ENCODE assay signal across 8 mouse cellular contexts in the genomic region with DNA sequence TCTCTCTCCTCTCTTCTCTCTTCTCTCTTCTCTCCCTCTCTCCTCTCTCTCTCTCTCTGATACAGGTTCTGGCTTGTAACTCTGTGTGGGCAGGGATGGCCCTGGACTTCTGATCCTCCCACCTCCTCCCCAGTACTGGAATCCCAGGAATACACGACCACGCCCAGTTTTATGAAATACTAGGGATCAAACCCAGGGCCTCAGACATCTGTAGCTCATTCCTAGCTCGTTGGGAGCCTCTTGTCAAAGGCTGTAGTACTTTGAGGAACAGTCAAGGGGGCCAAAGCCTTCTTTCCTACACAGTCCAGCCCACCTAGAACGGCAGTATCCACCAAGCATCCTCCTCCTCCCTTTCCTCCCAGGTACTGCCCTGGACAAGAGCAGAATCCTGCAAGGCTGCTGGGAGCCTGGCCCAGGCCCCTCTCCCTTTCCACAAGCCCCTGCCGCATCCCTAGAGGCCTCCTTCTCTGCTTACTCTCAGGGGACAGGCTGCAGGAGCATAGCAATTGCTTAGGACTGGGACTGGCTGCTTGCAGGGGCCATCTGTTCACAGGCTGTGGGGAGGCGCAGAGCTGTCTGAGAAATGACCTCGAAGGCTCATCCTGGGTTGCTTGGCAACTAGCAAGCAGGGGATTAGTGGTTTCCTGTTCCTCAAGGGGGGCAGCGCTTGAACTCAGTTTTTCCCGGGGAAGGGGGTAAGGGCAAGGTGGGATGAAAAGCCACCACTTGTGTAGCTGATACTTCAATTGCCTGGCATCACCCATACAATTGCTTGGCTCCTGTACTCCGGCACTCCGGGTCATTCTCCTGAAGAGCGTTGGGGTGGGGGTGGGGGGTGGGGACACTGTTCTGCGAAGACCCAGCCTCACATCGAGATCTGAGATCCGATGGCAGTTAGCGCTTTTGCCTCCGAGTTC. TPM values are rescaled to one million over a fixed set of nuclear protein-coding genes. Genes with fewer than 3 reads are reported as not detected.
A peak's percentile ranks its signal among the peaks of the same experiment; 100 is the strongest.
DNase-seq lines count a peak whose midpoint lies in the region; ATAC-seq and TF ChIP-seq lines count a peak whose summit lies in the region.

No protein-coding gene starts in this region.

- H3K27me3 ChIP-seq in forebrain, embryonic 11.5 days (ENCODE audit: control insufficient read depth, insufficient read depth, low read length) = no peaks in the 10 kb centered on the region
- no peaks in the 10 kb centered on the region for H3K27me3 ChIP-seq in intestine, postnatal 0 days (replicated peaks; ENCODE audit: control insufficient read depth, insufficient read depth, low read length)
- no peaks in the 10 kb centered on the region for H3K27me3 ChIP-seq in neural tube, embryonic 15.5 days (replicated peaks)

- DNase-seq in layer of hippocampus, adult 2 months (ENCODE audit: low spot score in 2 of 2) = peak; percentile 40 to 66
- no peak for DNase-seq in layer of hippocampus, postnatal 25 days (ENCODE audit: extremely low spot score in 1 of 2, low spot score in 1 of 2)
- DNase-seq in brain, embryonic 18.5 days (ENCODE audit: low read depth, low spot score) = peak; percentile 55
- peak; percentile 81 for DNase-seq in forebrain, embryonic 11.5 days (ENCODE audit: low spot score)
- DNase-seq in urinary bladder, postnatal 25 days (ENCODE audit: low spot score) = no peak

- peak overlapping the region; percentile 46; the same call in 1 of the 2 replicates for H3K9ac ChIP-seq in forebrain, embryonic 11.5 days (ENCODE audit: low read length)
- peak overlapping the region; percentile 34; the same call in 1 of the 2 replicates for H3K9ac ChIP-seq in intestine, postnatal 0 days (ENCODE audit: low read depth, low read length)
- H3K9ac ChIP-seq in neural tube, embryonic 15.5 days (replicated peaks) = 0 out of 2 replicates have a peak overlapping the region, but pooled peaks have one; percentile 28

- H3K4me3 ChIP-seq in layer of hippocampus, adult 2 months = no peak overlapping the region
- H3K4me3 ChIP-seq in forebrain, embryonic 11.5 days (ENCODE audit: low read depth, low read length) = no peak overlapping the region; the same call in 1 of the 2 replicates
- peak overlapping the region; percentile 2; the same call in 1 of the 2 replicates for H3K4me3 ChIP-seq in intestine, postnatal 0 days (ENCODE audit: low read depth, low read length)
- H3K4me3 ChIP-seq in neural tube, embryonic 15.5 days (replicated peaks) = no peak overlapping the region; the same call in 1 of the 2 replicates

- peak; percentile 89 for ATAC-seq in forebrain, embryonic 11.5 days (replicated peaks; ENCODE audit: low FRiP score)
- ATAC-seq in intestine, postnatal 0 days = 0 out of 2 replicates have a peak, but pooled peaks have one; percentile 23
- ATAC-seq in neural tube, embryonic 15.5 days (ENCODE audit: low FRiP score) = peak; percentile 80
- ATAC-seq in CD4-positive, CD25-positive, alpha-beta regulatory T cell, adult 4 months = no peak

- H3K4me1 ChIP-seq in forebrain, embryonic 11.5 days (replicated peaks; ENCODE audit: control insufficient read depth, insufficient read depth, low read length) = peaks cover 3% of the 10 kb centered on the region; the same call in 1 of the 2 replicates
- H3K4me1 ChIP-seq in intestine, postnatal 0 days (replicated peaks; ENCODE audit: control insufficient read depth, insufficient read depth, low read length) = peaks cover 9% of the 10 kb centered on the region; the same call in 1 of the 2 replicates
- H3K4me1 ChIP-seq in neural tube, embryonic 15.5 days = peaks cover 20% of the 10 kb centered on the region

- peak overlapping the region; percentile 41; the same call in 1 of the 2 replicates for H3K4me2 ChIP-seq in forebrain, embryonic 11.5 days (ENCODE audit: low read depth, low read length, severe bottlenecking)
- H3K4me2 ChIP-seq in intestine, postnatal 0 days (replicated peaks; ENCODE audit: low read depth) = peak overlapping the region; percentile 57
- peak overlapping the region; percentile 44 for H3K4me2 ChIP-seq in neural tube, embryonic 15.5 days

- no peaks in the 10 kb centered on the region for H3K36me3 ChIP-seq in forebrain, embryonic 11.5 days (ENCODE audit: control insufficient read depth, insufficient read depth, low read length)
- H3K36me3 ChIP-seq in intestine, postnatal 0 days (ENCODE audit: control insufficient read depth, insufficient read depth) = no peaks in the 10 kb centered on the region
- no peaks in the 10 kb centered on the region for H3K36me3 ChIP-seq in neural tube, embryonic 15.5 days

- WGBS in forebrain, embryonic 11.5 days = 10% methylated on average over 17 of the region's 17 CpGs
- WGBS in intestine, postnatal 0 days = 3% methylated on average over 17 of the region's 17 CpGs
- WGBS in neural tube, embryonic 15.5 days = 11% methylated on average over 17 of the region's 17 CpGs

- H3K27ac ChIP-seq in layer of hippocampus, adult 2 months = peak overlapping the region; percentile 72
- peak overlapping the region; percentile 76 for H3K27ac ChIP-seq in forebrain, embryonic 11.5 days (ENCODE audit: low read depth, low read length)
- peak overlapping the region; percentile 77 for H3K27ac ChIP-seq in intestine, postnatal 0 days (ENCODE audit: low read depth, low read length)
- peak overlapping the region; percentile 66 for H3K27ac ChIP-seq in neural tube, embryonic 15.5 days (replicated peaks)

- TF ChIP-seq CTCF in layer of hippocampus, adult 2 months (conservative IDR thresholded peaks at IDR 0.05) = no peak
- no peak for TF ChIP-seq CTCF in intestine, postnatal 0 days (IDR thresholded peaks at IDR 0.05; ENCODE audit: low read depth)

- no peaks in the 10 kb centered on the region for H3K9me3 ChIP-seq in forebrain, embryonic 11.5 days (ENCODE audit: control insufficient read depth, low read length)
- H3K9me3 ChIP-seq in intestine, postnatal 0 days (ENCODE audit: control insufficient read depth) = no peaks in the 10 kb centered on the region
- H3K9me3 ChIP-seq in neural tube, embryonic 15.5 days (replicated peaks) = no peaks in the 10 kb centered on the region

RNA-seq across cellular contexts. Expression of gene Tent5b, which starts 40.2 kb away (rescaled TPM):
- total RNA-seq in layer of hippocampus, adult 2 months (2021) = not detected
- not detected for total RNA-seq in layer of hippocampus, postnatal 25 days (2021)
- polyA plus RNA-seq in forebrain, embryonic 11.5 days (2014; fragmentation: Nextera tagmentation; extraction: Ambion mirVana) = 0.76 and 0.80 TPM in 2 replicates
- polyA plus RNA-seq in intestine, postnatal 0 days (2015; fragmentation: Nextera tagmentation; extraction: Ambion mirVana) = 1.3 and 1.8 TPM in 2 replicates
- 0.26 and 0.57 TPM in 2 replicates for polyA plus RNA-seq in neural tube, embryonic 15.5 days (2015; fragmentation: Nextera tagmentation; extraction: Ambion mirVana)
- not detected for polyA plus RNA-seq in CD4-positive, CD25-positive, alpha-beta regulatory T cell, adult 4 months (2017; shearing (Covaris generic))

RNA-seq across cellular contexts. Expression of gene Trnp1, which starts 58.6 kb away (rescaled TPM):
- total RNA-seq in layer of hippocampus, adult 2 months (2021) = 100 to 1,000 TPM; 154 to 165 TPM
- 100 to 1,000 TPM; 183 to 201 TPM for total RNA-seq in layer of hippocampus, postnatal 25 days (2021)
- polyA plus RNA-seq in forebrain, embryonic 11.5 days (2014; fragmentation: Nextera tagmentation; extraction: Ambion mirVana) = 1.8 and 1.9 TPM in 2 replicates
- 2.5 and 2.9 TPM in 2 replicates for polyA plus RNA-seq in intestine, postnatal 0 days (2015; fragmentation: Nextera tagmentation; extraction: Ambion mirVana)
- polyA plus RNA-seq in neural tube, embryonic 15.5 days (2015; fragmentation: Nextera tagmentation; extraction: Ambion mirVana) = 10.6 and 14.3 TPM in 2 replicates
- not detected for polyA plus RNA-seq in CD4-positive, CD25-positive, alpha-beta regulatory T cell, adult 4 months (2017; shearing (Covaris generic))

Comparison
In these comparisons a context has a peak if more than half of its experiments do, and no peak if none do; other contexts are left out.
1. DNase-seq: peak in layer of hippocampus, adult 2 months (2 of 2), brain, embryonic 18.5 days (single experiment) and forebrain, embryonic 11.5 days (single experiment); none in layer of hippocampus, postnatal 25 days (0 of 2) and urinary bladder, postnatal 25 days (single experiment).
2. Peak in every context shown above with its lines, with median percentiles within 50 percentile points of each other: H3K27ac ChIP-seq, H3K4me2 ChIP-seq and H3K9ac ChIP-seq.